Mouse (Mus musculus) neural tube, embryonic 12.5 days (tissue): ENCODE measurements at regions not wholly inside any gene's neighbourhood (a gene's known extent, or its start where the extent isn't known, plus 50 kb on each side); places are given as distances from the start of the nearest gene placed in this dataset.

Source experiments
- ATAC-seq: fragments of 200-750 bp; cut with Nextera tagmentation; 2 replicates; pipeline ENCODE4 v1.8.0; 2017; ENCODE audit warnings: low read depth, mild to moderate bottlenecking, moderate TSS enrichment, moderate library complexity; ENCODE audit not compliant: low FRiP score
- H3K27ac ChIP-seq: fragments of 300-500 bp; sonication (generic); 2 replicates; pipeline ENCODE4 v1.5.1; 2016
- H3K27me3 ChIP-seq: fragments of 300-500 bp; sonication (generic); replicated peaks from 2 replicates; pipeline ENCODE4 v1.6.1; 2016; ENCODE audit warnings: mild to moderate bottlenecking
- H3K36me3 ChIP-seq: fragments of 300-500 bp; sonication (generic); 2 replicates; pipeline ENCODE4 v1.6.1; 2016; ENCODE audit warnings: mild to moderate bottlenecking
- H3K4me1 ChIP-seq: fragments of 300-500 bp; sonication (generic); 2 replicates; pipeline ENCODE4 v1.6.1; 2016
- H3K4me2 ChIP-seq: fragments of 300-500 bp; sonication (generic); replicated peaks from 2 replicates; pipeline ENCODE4 v1.6.1; 2016; ENCODE audit warnings: mild to moderate bottlenecking
- H3K4me3 ChIP-seq: fragments of 300-500 bp; sonication (generic); 2 replicates; pipeline ENCODE4 v1.5.1; 2016
- H3K9ac ChIP-seq: fragments of 300-500 bp; sonication (generic); 2 replicates; pipeline ENCODE4 v1.6.1; 2016; ENCODE audit warnings: mild to moderate bottlenecking
- H3K9me3 ChIP-seq: fragments of 300-500 bp; sonication (generic); 2 replicates; pipeline ENCODE4 v1.6.1; 2016; ENCODE audit warnings: mild to moderate bottlenecking
- WGBS: fragments of 180-500 bp; shearing (Covaris S2); methylation state at CpG from one replicate; pipeline ENCODE4 v1.1.7; 2016; 5-methylcytosine and 5-hydroxymethylcytosine counted together

- Histone ChIP-seq H3K27ac (no peak overlapping the region), H3K9me3 (no peaks in the 10 kb centered on the region), H3K36me3 (no peaks in the 10 kb centered on the region), H3K9ac (no peak overlapping the region), H3K4me2 (no peak overlapping the region), H3K4me3 (no peak overlapping the region), H3K4me1 (peaks cover 15% of the 10 kb centered on the region), H3K27me3 (no peaks in the 10 kb centered on the region)
- ATAC-seq, result no peak
- WGBS, result 86% methylated on average over 5 of the region's 6 CpGs
These were observed 57.3 kb upstream of the Armc2 start for GRCm38 (mm10) chr10:42075545-42075944.

GRCm38 (mm10) chr10:42072758-42073157, 54.5 kb upstream of the Armc2 start:
- WGBS, result 58% methylated on average over 9 of the region's 9 CpGs
- no peak overlapping the region for H3K4me3 ChIP-seq
- H3K27ac ChIP-seq, result no peak overlapping the region
- no peaks in the 10 kb centered on the region for H3K36me3 ChIP-seq
- peaks cover 15% of the 10 kb centered on the region for H3K4me1 ChIP-seq
- ATAC-seq, result no peak
- no peaks in the 10 kb centered on the region for H3K9me3 ChIP-seq
- H3K27me3 ChIP-seq, result no peaks in the 10 kb centered on the region
- no peak overlapping the region for H3K4me2 ChIP-seq
- no peak overlapping the region for H3K9ac ChIP-seq

- no peak overlapping the region for H3K4me2 ChIP-seq
- H3K36me3 ChIP-seq, result no peaks in the 10 kb centered on the region
- H3K4me3 ChIP-seq, result no peak overlapping the region
- no peaks in the 10 kb centered on the region for H3K9me3 ChIP-seq
- peaks cover 15% of the 10 kb centered on the region for H3K4me1 ChIP-seq
- WGBS, result 52% methylated on average over 3 of the region's 3 CpGs
- no peak overlapping the region for H3K27ac ChIP-seq
- ATAC-seq, result no peak
- H3K9ac ChIP-seq, result no peak overlapping the region
- H3K27me3 ChIP-seq, result no peaks in the 10 kb centered on the region
These were observed 53.9 kb upstream of the Armc2 start for GRCm38 (mm10) chr10:42072131-42072530.

GRCm38 (mm10) chr10:42071404-42072024, 53.3 kb upstream of the Armc2 start:
- WGBS, result 45% methylated on average over 7 of the region's 8 CpGs
- Histone ChIP-seq H3K4me2 (no peak overlapping the region), H3K4me3 (no peak overlapping the region), H3K4me1 (peaks cover 15% of the 10 kb centered on the region), H3K27ac (no peak overlapping the region), H3K36me3 (no peaks in the 10 kb centered on the region), H3K9ac (no peak overlapping the region), H3K9me3 (no peaks in the 10 kb centered on the region), H3K27me3 (no peaks in the 10 kb centered on the region)
- peak; percentile 64 for ATAC-seq

DNA sequence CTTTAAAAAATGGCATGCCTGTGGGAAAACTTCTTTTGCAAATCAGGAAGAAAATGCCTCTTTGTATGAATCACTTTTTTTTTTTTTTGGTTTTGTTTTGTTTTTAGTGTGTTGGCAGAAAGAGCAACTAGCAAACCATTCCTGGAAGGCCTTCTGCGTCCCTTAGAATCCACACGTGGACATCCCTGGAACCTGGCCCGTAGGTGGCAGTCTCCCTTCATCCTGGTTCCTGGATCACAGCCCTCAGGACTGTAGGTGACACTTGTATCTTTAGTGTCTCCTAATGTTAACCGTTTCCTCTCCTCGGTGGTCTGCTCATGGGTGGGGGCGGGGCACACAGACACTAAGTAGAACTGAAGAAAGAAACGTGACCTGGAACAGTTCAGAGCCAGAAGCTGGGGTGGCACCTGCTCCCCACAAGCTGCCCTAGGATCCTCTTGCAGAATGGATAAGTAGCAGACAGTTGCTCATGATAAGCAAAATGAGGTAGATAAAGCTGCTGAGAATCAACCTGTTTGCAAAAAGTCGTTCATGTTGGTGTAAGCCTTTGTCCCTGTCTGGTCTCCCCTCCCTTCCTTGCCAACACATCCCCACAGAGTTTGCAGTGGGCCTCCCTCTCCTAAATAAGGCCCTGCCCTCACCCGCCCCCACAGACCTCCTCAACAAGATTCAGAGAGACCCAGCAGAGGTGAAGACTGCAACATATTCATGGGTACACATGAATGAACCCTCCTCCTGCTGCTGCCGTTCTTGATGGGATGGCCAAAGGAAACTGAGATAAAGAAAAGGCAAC, 52.6 kb upstream of the Armc2 start:
- no peak overlapping the region for H3K4me2 ChIP-seq
- H3K9ac ChIP-seq, result no peak overlapping the region
- H3K27ac ChIP-seq, result no peak overlapping the region
- H3K27me3 ChIP-seq, result no peaks in the 10 kb centered on the region
- no peak overlapping the region for H3K4me3 ChIP-seq
- no peaks in the 10 kb centered on the region for H3K36me3 ChIP-seq
- peak; percentile 61; the same call in 1 of the 2 replicates for ATAC-seq
- peaks cover 15% of the 10 kb centered on the region for H3K4me1 ChIP-seq
- no peaks in the 10 kb centered on the region for H3K9me3 ChIP-seq
- WGBS, result 32% methylated on average over 10 of the region's 10 CpGs

- no peak for ATAC-seq
- H3K4me1 ChIP-seq, result peaks cover 15% of the 10 kb centered on the region
These were observed 51.5 kb upstream of the Armc2 start for GRCm38 (mm10) chr10:42069751-42070150.

DNA sequence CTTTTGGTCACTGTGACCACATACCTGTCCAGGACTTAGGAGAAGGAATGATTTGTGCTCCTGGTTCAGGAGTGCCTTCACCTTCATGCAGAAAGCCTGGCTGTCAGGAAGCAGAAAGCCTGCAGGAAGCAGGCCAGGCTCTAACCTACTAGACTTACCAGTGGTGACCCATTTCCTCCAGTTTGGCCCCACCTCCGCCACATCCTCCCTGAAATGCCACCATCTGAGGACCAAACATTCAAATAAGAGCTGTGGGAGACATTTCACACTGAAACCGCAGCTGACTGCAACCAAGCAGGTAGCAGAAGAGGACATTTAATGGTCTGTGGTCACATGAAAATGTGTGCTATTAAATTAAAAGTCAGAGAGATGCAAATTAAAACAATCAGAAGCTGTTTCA, 50.3 kb upstream of the Armc2 start:
- Histone ChIP-seq H3K9me3 (no peaks in the 10 kb centered on the region), H3K4me2 (no peak overlapping the region), H3K4me3 (no peak overlapping the region), H3K27ac (no peak overlapping the region), H3K27me3 (no peaks in the 10 kb centered on the region), H3K36me3 (no peaks in the 10 kb centered on the region), H3K9ac (no peak overlapping the region), H3K4me1 (peaks cover 15% of the 10 kb centered on the region)
- no peak for ATAC-seq
- WGBS, result 84% methylated on average over 2 of the region's 2 CpGs

More at GRCm38 (mm10) chr10:42069751-42070150, 51.5 kb upstream of the Armc2 start:
- 92% methylated on average over 8 of the region's 8 CpGs for WGBS
- no peak overlapping the region for H3K9ac ChIP-seq
- H3K36me3 ChIP-seq, result no peaks in the 10 kb centered on the region
- H3K9me3 ChIP-seq, result no peaks in the 10 kb centered on the region
- no peak overlapping the region for H3K27ac ChIP-seq
- H3K27me3 ChIP-seq, result no peaks in the 10 kb centered on the region
- H3K4me3 ChIP-seq, result no peak overlapping the region
- H3K4me2 ChIP-seq, result no peak overlapping the region
